In genomic region chr12:81017624-81018023, GRCm38 (mm10) we compare ENCODE assay signal across 33 mouse cellular contexts. TPM values are rescaled to one million over a fixed set of nuclear protein-coding genes. Genes with fewer than 3 reads are reported as not detected.
"Had no signal": no experiment of that assay in that cellular context is flagged by ENCODE, and none has a peak within 500 bp of the region (broad histone marks: within the 10 kb centered on the region; RNA-seq: fewer than 3 reads in every experiment).

No protein-coding gene starts in this region.

- H3K27me3 ChIP-seq: heart, embryonic 13.5 days; heart, embryonic 15.5 days; hindbrain, embryonic 13.5 days; hindbrain, embryonic 15.5 days; intestine, embryonic 15.5 days; limb, embryonic 13.5 days; limb, embryonic 15.5 days; liver, embryonic 12.5 days had no signal

- H3K9ac ChIP-seq: heart, embryonic 13.5 days; heart, embryonic 15.5 days; hindbrain, embryonic 13.5 days; hindbrain, embryonic 15.5 days; intestine, embryonic 15.5 days; limb, embryonic 13.5 days; limb, embryonic 15.5 days; liver, embryonic 12.5 days; liver, embryonic 14.5 days had no signal

- H3K4me3 ChIP-seq: heart, adult 2 months; heart, embryonic 13.5 days; heart, embryonic 15.5 days; hindbrain, embryonic 13.5 days; hindbrain, embryonic 15.5 days; layer of hippocampus, adult 2 months; limb, embryonic 13.5 days had no signal

- H3K4me2 ChIP-seq: heart, embryonic 11.5 days; heart, embryonic 13.5 days; heart, embryonic 15.5 days; hindbrain, embryonic 13.5 days; hindbrain, embryonic 15.5 days; intestine, embryonic 15.5 days; limb, embryonic 15.5 days had no signal

- H3K36me3 ChIP-seq: heart, embryonic 13.5 days; heart, embryonic 15.5 days; hindbrain, embryonic 13.5 days; hindbrain, embryonic 15.5 days; intestine, embryonic 15.5 days; limb, embryonic 13.5 days; limb, embryonic 15.5 days; liver, embryonic 12.5 days had no signal

- H3K4me1 ChIP-seq: hindbrain, embryonic 13.5 days; hindbrain, embryonic 15.5 days; intestine, embryonic 15.5 days; limb, embryonic 13.5 days; limb, embryonic 15.5 days; liver, embryonic 12.5 days had no signal

- ATAC-seq: hindbrain, postnatal 0 days; intestine, embryonic 15.5 days; intestine, postnatal 0 days; liver, embryonic 12.5 days had no signal

- H3K9me3 ChIP-seq: heart, embryonic 13.5 days; heart, embryonic 15.5 days; hindbrain, embryonic 13.5 days; hindbrain, embryonic 15.5 days; intestine, embryonic 15.5 days; limb, embryonic 13.5 days; limb, embryonic 15.5 days; liver, embryonic 12.5 days had no signal

- H3K27ac ChIP-seq: heart, adult 2 months; heart, embryonic 13.5 days; heart, embryonic 15.5 days; hindbrain, embryonic 13.5 days; hindbrain, embryonic 15.5 days; hindbrain, postnatal 0 days; intestine, embryonic 15.5 days; layer of hippocampus, adult 2 months; limb, embryonic 13.5 days; limb, embryonic 15.5 days; liver, embryonic 12.5 days; liver, embryonic 14.5 days had no signal

- DNase-seq: gastrocnemius, postnatal 14 days; gastrocnemius, postnatal 36 days; heart, adult 11 months; heart, adult 2 months; heart, postnatal 14 days; heart, postnatal 36 days; kidney, adult 18-20 months; kidney, adult 8-10 months; kidney, postnatal 10 days; kidney, postnatal 25 days; kidney, postnatal 4 days; layer of hippocampus, postnatal 36 days; left cerebral cortex, postnatal 4 days had no signal

RNA-seq across cellular contexts. Expression of gene Slc10a1, which starts 49.1 kb away (rescaled TPM):
- total RNA-seq: gastrocnemius, postnatal 14 days; gastrocnemius, postnatal 36 days; heart, adult 2 months; heart, postnatal 14 days; heart, postnatal 36 days; hematopoietic stem cell, adult 5-6 weeks; hindbrain, postnatal 0 days; layer of hippocampus, adult 2 months; layer of hippocampus, postnatal 10 days; layer of hippocampus, postnatal 36 days; left cerebral cortex, adult 18-20 months; left cerebral cortex, adult 8-10 months; left cerebral cortex, postnatal 10 days; left cerebral cortex, postnatal 25 days; left cerebral cortex, postnatal 4 days had no signal
- polyA plus RNA-seq: gonadal fat pad, adult 2 months; heart, adult 2 months had no signal
